22 mouse cellular contexts compared by ENCODE assay signal in the genomic region with DNA sequence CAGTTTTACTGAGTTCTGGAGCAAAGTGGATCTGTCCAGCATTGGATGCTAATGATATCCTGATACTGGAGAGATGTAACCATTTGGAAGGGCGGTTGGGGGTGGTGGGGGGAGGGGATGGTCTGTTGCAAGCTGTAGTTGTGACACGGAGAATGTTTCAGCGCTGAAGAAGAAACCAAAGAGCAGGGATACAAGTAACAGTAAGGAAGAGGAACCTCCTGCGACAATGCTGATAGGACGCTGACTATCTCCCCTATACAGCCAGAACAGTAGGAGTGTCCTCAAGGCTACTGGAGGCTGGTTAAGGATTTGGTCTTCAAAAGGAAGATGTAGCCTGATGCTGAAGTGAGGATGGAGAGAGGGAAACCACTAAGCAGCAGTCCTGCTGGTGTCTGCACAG.
DNase-seq lines count a peak whose midpoint lies in the region; ATAC-seq and TF ChIP-seq lines count a peak whose summit lies in the region.
"Had no signal": no experiment of that assay in that cellular context is flagged by ENCODE, and none has a peak within 500 bp of the region (broad histone marks: within the 10 kb centered on the region; RNA-seq: fewer than 3 reads in every experiment).

No protein-coding gene starts in this region.

- no peak for DNase-seq in liver, postnatal 0 days
- no peak for DNase-seq in liver, embryonic 11.5 days (ENCODE audit: low spot score)
- no peak for DNase-seq in midbrain, embryonic 10.5 days (ENCODE audit: low spot score)
- no peak for DNase-seq in layer of hippocampus, postnatal 25 days (ENCODE audit: extremely low spot score in 1 of 2, low spot score in 1 of 2)
- no peak for DNase-seq in cerebellum, adult 11-12 months
- DNase-seq: adrenal gland, adult 2 months; adrenal gland, postnatal 10 days; adrenal gland, postnatal 25 days; cerebellum, adult 18-20 months; cerebellum, adult 8-10 months; cerebellum, adult 9-11 months; cerebellum, postnatal 14 days; cerebellum, postnatal 36 days had no signal

- TF ChIP-seq CTCF in liver, postnatal 0 days (IDR thresholded peaks at IDR 0.05; ENCODE audit: low read depth), result no peak

- 31% methylated on average over 5 of the region's 5 CpGs for WGBS in liver, postnatal 0 days (ENCODE audit: insufficient replicate concordance)
- 41% methylated on average over 5 of the region's 5 CpGs for WGBS in liver, embryonic 11.5 days
- WGBS in midbrain, embryonic 10.5 days, result 75% methylated on average over 5 of the region's 5 CpGs

- H3K27ac ChIP-seq in liver, postnatal 0 days (ENCODE audit: low read depth), result no peak overlapping the region
- H3K27ac ChIP-seq in liver, embryonic 11.5 days (ENCODE audit: low read depth, low read length), result no peak overlapping the region
- no peak overlapping the region for H3K27ac ChIP-seq in midbrain, embryonic 10.5 days (replicated peaks)
- H3K27ac ChIP-seq: embryonic facial prominence, embryonic 10.5 days; embryonic facial prominence, embryonic 12.5 days; forebrain, embryonic 10.5 days; forebrain, embryonic 12.5 days had no signal

- no peaks in the 10 kb centered on the region for H3K4me1 ChIP-seq in liver, postnatal 0 days (ENCODE audit: insufficient read depth)
- no peaks in the 10 kb centered on the region for H3K4me1 ChIP-seq in liver, embryonic 11.5 days (replicated peaks; ENCODE audit: control insufficient read depth, insufficient read depth, low read length)
- no peaks in the 10 kb centered on the region for H3K4me1 ChIP-seq in midbrain, embryonic 10.5 days
- H3K4me1 ChIP-seq: forebrain, embryonic 12.5 days had no signal

- no peak for ATAC-seq in liver, postnatal 0 days
- no peak for ATAC-seq in liver, embryonic 11.5 days (replicated peaks; ENCODE audit: low FRiP score)
- ATAC-seq in common myeloid progenitor, adult 5-6 weeks (replicated peaks; ENCODE audit: low read depth, poor library complexity, severe bottlenecking), result 0 out of 2 replicates have a peak, but pooled peaks have one; percentile 54
- ATAC-seq in megakaryocyte, adult 5-6 weeks (ENCODE audit: poor library complexity, severe bottlenecking), result 0 out of 2 replicates have a peak, but pooled peaks have one; percentile 7
- ATAC-seq in megakaryocyte progenitor cell, adult 5-6 weeks (replicated peaks; ENCODE audit: poor library complexity), result peak; percentile 82
- ATAC-seq: forebrain, embryonic 14.5 days; forebrain, embryonic 16.5 days had no signal

- no peaks in the 10 kb centered on the region for H3K9me3 ChIP-seq in liver, postnatal 0 days (ENCODE audit: low read length)
- H3K9me3 ChIP-seq in liver, embryonic 11.5 days (ENCODE audit: control insufficient read depth, low read length), result no peaks in the 10 kb centered on the region
- no peaks in the 10 kb centered on the region for H3K9me3 ChIP-seq in midbrain, embryonic 10.5 days (replicated peaks)
- H3K9me3 ChIP-seq: embryonic facial prominence, embryonic 10.5 days; embryonic facial prominence, embryonic 12.5 days; forebrain, embryonic 10.5 days; forebrain, embryonic 12.5 days had no signal

- peak overlapping the region; percentile 3; the same call in 1 of the 2 replicates for H3K4me2 ChIP-seq in liver, postnatal 0 days (ENCODE audit: low read depth, low read length)
- H3K4me2 ChIP-seq in liver, embryonic 11.5 days, result no peak overlapping the region
- H3K4me2 ChIP-seq: embryonic facial prominence, embryonic 12.5 days; forebrain, embryonic 12.5 days had no signal

- no peaks in the 10 kb centered on the region for H3K27me3 ChIP-seq in liver, postnatal 0 days (ENCODE audit: insufficient read depth, low read length)
- no peaks in the 10 kb centered on the region for H3K27me3 ChIP-seq in liver, embryonic 11.5 days (replicated peaks; ENCODE audit: control insufficient read depth, insufficient read depth, low read length)
- no peaks in the 10 kb centered on the region for H3K27me3 ChIP-seq in midbrain, embryonic 10.5 days (ENCODE audit: low read depth, poor library complexity, severe bottlenecking)
- H3K27me3 ChIP-seq: embryonic facial prominence, embryonic 12.5 days; forebrain, embryonic 12.5 days had no signal

- no peak overlapping the region for H3K9ac ChIP-seq in liver, postnatal 0 days (replicated peaks)
- no peak overlapping the region for H3K9ac ChIP-seq in liver, embryonic 11.5 days (ENCODE audit: low read depth, low read length)
- H3K9ac ChIP-seq: embryonic facial prominence, embryonic 12.5 days; forebrain, embryonic 12.5 days had no signal

- no peak overlapping the region for H3K4me3 ChIP-seq in liver, postnatal 0 days (ENCODE audit: low read depth, low read length)
- no peak overlapping the region for H3K4me3 ChIP-seq in liver, embryonic 11.5 days (ENCODE audit: low read depth, low read length)
- H3K4me3 ChIP-seq in midbrain, embryonic 10.5 days, result no peak overlapping the region
- H3K4me3 ChIP-seq: embryonic facial prominence, embryonic 10.5 days; embryonic facial prominence, embryonic 12.5 days; forebrain, embryonic 10.5 days; forebrain, embryonic 12.5 days had no signal

- no peak for TF ChIP-seq EP300 in liver, postnatal 0 days (IDR thresholded peaks at IDR 0.05; ENCODE audit: low read depth)

- no peaks in the 10 kb centered on the region for H3K36me3 ChIP-seq in liver, postnatal 0 days (replicated peaks; ENCODE audit: insufficient read depth, low read length)
- H3K36me3 ChIP-seq in liver, embryonic 11.5 days (ENCODE audit: control insufficient read depth, insufficient read depth, low read length), result no peaks in the 10 kb centered on the region
- no peaks in the 10 kb centered on the region for H3K36me3 ChIP-seq in midbrain, embryonic 10.5 days
- H3K36me3 ChIP-seq: embryonic facial prominence, embryonic 10.5 days; embryonic facial prominence, embryonic 12.5 days; forebrain, embryonic 10.5 days; forebrain, embryonic 12.5 days had no signal

Comparison
In these comparisons a context has a peak if more than half of its experiments do, and no peak if none do; other contexts are left out.
1. ATAC-seq: peak in common myeloid progenitor, adult 5-6 weeks (single experiment), megakaryocyte, adult 5-6 weeks (single experiment) and megakaryocyte progenitor cell, adult 5-6 weeks (single experiment); none in liver, postnatal 0 days (single experiment) and liver, embryonic 11.5 days (single experiment).